Mouse (Mus musculus) urinary bladder, postnatal 0 days (tissue): ENCODE results near the gene Tie1. TPM values are rescaled to one million over a fixed set of nuclear protein-coding genes. Genes with fewer than 3 reads are reported as not detected.

Experiments used
- polyA plus RNA-seq: library from polyadenylated mRNA; unstranded; fragments of >200 nt; fragmentation: Nextera tagmentation; extraction: Ambion mirVana; gene quantifications from 2 replicates; pipeline ENCODE4 v1.2.1, GENCODE M21; 2015

The Tie1 gene
- 10.6 and 11.9 TPM in 2 replicates for polyA plus RNA-seq

DNA sequence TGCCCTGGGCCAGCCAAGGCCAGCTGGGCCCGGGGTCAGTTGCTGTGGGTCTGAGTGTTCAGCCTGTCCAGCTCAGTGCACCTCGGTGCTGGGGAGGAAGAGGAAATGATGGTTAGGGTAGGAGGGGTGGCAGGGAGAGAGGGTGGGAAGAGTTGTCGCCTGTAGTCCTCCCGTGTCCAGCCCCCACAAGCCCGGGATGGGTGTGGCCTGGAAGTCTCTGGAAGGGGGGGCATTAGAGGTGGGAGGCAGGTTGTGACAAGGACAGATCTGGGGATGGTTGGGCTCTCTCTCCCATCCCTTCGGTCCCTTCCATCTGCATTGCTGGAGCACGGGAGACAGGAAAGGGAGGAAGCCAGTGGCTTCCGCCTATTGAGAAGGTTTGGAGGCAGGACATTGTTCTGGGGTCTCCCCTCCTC, at the start of gene Tie1:
Gene Tie1 (minus strand): TSS at position 345 of the 416 bp plus-strand sequence.

DNA sequence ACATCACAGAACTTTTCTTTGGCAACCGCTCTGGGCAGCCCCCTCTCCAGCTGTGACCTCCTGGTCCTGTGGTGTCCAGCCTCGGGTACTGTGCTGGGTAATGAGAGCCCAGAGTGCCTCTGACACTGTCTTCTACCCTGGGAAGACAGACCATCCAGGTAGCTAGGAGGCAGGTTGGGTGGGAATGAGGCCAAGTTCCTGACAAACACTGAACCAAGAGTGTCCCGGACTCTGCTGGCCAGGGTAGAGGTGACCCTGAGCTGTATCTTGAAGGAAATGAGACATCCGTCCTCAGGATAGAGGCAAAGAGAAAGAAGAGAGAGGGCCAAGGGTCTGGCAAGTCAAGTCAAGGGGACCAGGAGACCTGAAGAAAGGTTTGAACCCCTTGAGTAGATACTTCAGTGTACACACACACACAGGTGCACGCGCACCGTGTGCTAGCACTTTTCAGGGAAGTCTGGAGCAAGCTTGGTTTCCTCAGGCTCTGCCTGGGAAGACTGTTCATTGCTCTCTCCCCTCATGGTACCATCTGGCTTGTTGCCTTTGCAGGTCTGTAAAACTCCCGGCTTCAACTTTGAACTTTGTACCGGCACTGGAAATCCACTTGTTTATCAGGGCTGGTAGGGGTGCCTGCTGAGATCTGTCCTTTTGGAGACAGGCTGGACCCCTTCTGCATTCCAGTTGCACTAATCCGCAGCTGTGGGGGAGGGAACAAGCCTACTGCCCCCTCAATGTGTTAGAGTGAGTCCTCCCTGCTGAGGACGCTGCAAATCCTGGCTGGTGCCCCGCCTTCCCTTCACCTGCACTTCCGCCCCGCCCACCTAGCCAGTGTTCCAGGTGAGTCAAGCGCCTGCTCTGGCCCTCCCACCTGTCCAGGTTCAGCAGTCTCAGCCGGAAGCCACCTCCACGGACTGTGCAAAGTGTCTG, 36.8 kb upstream of the Tie1 start, which contains the start of gene 2610528J11Rik:
Gene 2610528J11Rik (plus strand): TSS at position 592 of the 927 bp plus-strand sequence.

DNA sequence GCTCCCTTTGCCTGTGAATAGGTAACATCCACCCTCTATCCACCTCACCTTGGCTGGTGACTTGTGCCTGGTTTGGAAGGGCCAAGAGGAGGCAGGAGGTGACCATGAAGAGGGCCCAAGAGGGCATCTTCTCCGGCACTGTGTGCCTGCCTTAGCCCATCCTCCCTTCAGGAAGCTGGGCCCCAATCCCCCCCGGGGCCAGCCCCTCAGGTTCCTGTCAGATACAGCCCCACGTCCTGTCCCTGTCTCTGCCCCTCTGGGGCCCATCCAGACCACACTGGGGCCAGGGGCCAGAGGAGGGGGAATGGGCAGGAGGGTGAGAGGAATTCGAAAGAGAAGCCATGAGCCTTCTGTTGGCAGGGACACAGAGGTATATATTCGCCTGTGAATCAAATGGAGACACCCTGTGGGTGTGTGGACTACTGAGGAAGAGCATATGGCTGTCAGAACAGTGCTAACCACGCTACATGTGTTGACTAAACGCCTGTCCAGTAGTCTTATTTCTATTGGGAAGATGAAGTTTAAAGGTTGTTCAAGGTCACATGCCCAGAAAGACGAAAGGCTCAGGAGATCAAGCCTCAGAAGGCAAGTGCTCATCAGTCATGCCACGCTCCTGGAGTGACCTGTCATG, 32.4 kb downstream of the Tie1 start, which contains the start of gene Mpl:
Gene Mpl (minus strand): TSS at position 169 of the 631 bp plus-strand sequence.

DNA sequence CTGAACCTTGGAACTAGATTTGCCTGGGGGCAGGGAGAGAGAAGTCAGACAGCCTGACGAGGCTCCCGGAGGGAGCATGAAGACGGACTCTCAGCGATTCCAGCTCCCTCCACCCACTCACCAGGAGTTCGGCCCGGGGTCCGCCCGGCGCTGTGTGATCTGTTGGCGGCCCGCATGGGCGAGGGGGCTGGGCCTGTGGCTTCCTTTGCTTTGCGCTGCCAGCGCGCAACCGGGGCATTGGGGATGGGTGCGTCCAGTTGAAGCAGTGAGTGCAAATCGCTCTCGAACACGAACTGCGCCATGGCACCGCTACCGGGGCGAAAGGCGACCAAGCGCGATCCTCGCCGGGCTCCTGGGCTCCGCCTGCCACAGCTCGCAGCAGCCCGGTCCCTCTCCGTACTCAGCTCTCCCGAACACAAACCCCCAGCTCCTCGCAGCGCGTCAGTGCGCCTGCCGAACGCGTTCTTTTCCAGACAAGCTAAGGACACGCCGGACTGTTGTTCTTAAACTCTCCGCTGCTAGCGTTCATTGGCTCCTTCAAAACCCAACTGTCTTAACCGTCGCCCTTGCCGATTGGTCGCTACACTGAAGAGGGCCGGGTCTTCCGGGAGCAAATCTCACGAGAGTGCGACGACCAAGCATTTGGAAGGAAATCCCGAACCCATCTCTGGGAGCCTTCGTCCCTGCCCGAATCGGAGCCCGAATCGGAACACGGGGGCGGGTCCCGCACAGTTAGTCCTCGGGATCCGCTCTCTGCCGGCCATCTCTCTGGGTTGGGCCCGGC, 52.8 kb downstream of the Tie1 start, which contains the start of gene Cdc20:
Gene Cdc20 (minus strand): TSS at position 533 of the 784 bp plus-strand sequence.

DNA sequence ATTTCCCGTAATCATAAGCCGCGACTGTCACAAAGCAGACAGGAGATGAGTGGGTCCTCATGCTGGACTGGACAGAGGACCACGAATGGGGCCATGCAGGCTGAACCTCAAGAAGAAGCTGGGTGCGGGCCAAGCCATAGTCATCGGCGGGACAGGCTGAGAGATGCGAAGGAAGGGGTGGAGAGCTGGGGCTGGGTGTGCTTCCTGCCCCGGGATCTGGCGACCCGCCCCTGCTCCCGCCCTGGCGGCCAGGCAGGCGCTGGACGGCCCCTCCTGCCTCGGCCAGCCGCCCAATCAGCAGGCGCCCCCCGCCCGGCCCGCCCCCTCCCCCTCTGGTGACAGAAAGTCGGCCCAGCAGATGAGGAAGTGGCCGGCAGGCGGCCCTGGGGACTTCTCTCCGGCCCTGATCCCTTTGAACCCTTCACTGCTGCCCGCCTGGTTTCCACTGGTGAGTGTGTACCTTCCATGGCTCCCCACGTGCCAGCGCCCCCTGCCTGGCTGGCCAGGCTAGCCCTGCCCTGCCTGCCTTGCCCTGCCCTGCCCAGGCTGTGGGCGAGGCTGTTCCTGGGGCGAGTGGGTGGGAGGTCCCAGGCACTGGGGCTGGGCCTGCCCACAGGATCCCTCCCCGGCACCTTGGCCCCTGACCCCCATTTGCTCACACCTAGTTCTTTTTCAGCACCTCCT, 62.0 kb downstream of the Tie1 start, which contains the start of gene Elovl1:
Gene Elovl1 (plus strand): TSS at position 326 of the 684 bp plus-strand sequence.

Other genes with a start within 250 kb of the Tie1 start
- gene Ptprf, start 198.7 kb downstream of the Tie1 start, polyA plus RNA-seq, result 37.1 and 41.7 TPM in 2 replicates
- gene Szt2, start 80.8 kb downstream of the Tie1 start, polyA plus RNA-seq, result 2.3 and 2.5 TPM in 2 replicates
- gene Med8, start 80.7 kb downstream of the Tie1 start, polyA plus RNA-seq, result 82.0 and 86.7 TPM in 2 replicates
- gene Elovl1, start 62.0 kb downstream of the Tie1 start, polyA plus RNA-seq, result 186 and 209 TPM in 2 replicates
- 39.6 and 50.2 TPM in 2 replicates for gene Cdc20, start 52.7 kb downstream of the Tie1 start, polyA plus RNA-seq
- 0.18 and 0.82 TPM in 2 replicates for gene Mpl, start 32.5 kb downstream of the Tie1 start, polyA plus RNA-seq
- 11.9 and 12.9 TPM in 2 replicates for gene 2610528J11Rik, start 36.9 kb upstream of the Tie1 start, polyA plus RNA-seq
- gene Tmem125, start 54.0 kb upstream of the Tie1 start, polyA plus RNA-seq, result 16.7 and 17.9 TPM in 2 replicates
- 0.10 TPM in 2 replicates for gene Cfap57, start 130.7 kb upstream of the Tie1 start, polyA plus RNA-seq
- gene Ebna1bp2, start 130.7 kb upstream of the Tie1 start, polyA plus RNA-seq, result 103 and 114 TPM in 2 replicates
- gene Olfr62, start 168.9 kb upstream of the Tie1 start, polyA plus RNA-seq, result not detected in 2 replicates
- not detected in 2 replicates for gene Olfr1342, start 202.7 kb upstream of the Tie1 start, polyA plus RNA-seq
- not detected in 2 replicates for gene Olfr1341, start 213.5 kb upstream of the Tie1 start, polyA plus RNA-seq
- not detected in 2 replicates for gene Olfr1340, start 230.1 kb upstream of the Tie1 start, polyA plus RNA-seq
- gene Olfr1339, start 242.1 kb upstream of the Tie1 start, polyA plus RNA-seq, result not detected in 2 replicates